Mouse (Mus musculus) adipocyte (in vitro differentiated cells): Measurements from ENCODE around the gene Slc5a4b.
"Not testable (repeated sequence)": the region's sequence is repeated elsewhere in the genome, so short reads cannot be mapped to it uniquely, and the experiment has no call there.

Experiments used
- DNase-seq: peaks from one replicate; pipeline ENCODE4 v3.0.0-alpha.2; 2016; ENCODE audit warnings: low spot score

Gene Slc5a4b

DNA sequence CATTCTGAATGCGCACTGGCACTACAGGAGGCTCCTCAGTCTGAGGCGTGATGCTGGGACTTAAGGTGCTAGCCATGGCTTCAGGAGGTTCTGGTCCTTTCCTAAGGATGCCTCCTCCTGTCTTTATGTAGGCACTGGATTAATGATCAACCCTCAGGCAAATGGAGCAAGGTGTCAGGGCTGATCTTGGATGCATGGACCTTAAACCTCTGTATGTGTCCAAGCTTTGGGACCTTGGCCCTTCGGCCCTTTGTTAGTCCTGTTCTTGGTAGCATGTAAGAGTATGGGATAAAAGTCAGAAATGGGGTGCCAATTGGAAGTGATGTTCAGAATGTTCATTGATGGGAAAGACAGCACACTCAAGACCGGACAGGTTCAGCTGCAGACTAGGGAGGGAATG lies at the start of gene Slc5a4b:
Gene Slc5a4b (minus strand): TSS at position 101 of the 400 bp plus-strand sequence.
- DNase-seq = no peak

DNA sequence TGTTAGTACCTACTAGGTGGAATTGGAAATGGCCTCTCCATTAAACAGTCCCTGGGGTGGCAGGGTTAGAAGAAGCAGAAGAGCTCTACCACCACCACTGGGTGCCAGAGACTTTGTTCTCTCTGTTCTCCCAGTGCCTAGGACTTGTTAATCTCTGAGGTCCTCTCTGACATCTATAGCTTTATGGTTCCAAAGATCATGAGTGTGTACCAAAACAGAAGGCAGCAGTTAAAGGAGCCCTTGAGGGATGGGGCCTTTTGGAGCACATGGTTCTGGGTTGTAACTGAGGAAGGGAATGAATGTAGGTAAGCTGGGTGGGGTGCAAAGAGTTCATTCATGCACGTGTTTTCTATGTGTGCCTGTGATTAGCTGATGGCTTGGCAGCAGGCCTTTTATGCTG lies 47.2 kb upstream of the Slc5a4b start:
- no peak for DNase-seq

DNA sequence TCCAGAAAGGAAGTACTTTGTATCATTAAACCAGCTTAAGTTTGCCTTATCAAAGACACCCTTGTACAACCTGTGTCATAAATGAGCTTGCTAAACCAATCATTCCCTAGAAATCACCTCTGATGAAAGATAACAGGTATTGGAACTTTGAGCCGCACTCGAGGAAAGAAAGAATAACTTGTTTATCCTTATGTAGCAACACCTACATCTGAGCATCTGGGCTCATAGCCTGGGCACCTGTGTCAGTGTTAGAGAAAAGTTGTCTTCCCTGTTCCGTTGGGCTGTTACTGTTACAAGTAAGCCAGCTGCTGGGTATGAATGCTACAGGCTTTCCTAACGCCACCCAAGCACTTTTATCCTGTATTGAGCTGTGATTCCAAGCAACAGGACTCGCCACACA lies 46.8 kb upstream of the Slc5a4b start:
- no peak for DNase-seq

DNA sequence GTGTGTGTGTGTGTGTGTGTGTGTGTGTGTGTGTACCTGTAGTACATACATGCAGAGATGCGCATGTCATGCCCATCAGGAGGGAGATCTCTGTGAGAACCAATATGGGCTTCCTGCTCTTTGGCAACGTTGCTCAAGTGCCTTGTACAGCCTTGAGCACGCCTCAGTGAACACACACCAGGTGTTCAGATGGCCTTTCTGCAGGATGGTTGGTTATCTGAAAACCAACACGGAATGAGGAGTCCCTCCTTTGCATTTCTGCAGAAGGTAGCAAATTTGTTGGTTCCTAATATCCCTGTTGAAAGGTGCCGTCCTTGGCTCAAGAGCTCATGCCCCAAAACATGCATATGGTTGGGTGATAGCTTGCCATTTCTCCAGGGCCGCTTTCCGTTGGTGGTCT lies 45.1 kb upstream of the Slc5a4b start:
- DNase-seq = no peak

DNA sequence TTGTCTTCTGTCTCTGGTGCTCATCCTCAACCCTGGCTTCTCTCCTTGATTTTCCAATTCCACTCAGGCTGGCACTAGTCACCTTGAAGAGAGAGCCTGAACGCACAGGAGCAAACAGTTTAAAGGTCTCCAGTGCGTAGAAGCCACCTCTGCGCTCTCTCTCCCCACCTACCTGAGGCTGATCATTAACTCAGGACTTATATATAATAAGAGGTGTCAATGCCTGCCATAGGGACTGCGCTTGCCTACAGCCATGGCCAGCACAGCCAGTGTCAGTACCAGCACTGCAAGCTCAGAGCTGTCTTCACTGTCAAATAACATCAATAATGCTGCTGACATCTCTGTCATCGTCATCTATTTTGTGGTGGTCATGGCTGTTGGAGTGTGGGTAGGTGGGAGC lies 36.5 kb upstream of the Slc5a4b start, which contains the start of gene Slc5a4a:
Gene Slc5a4a (plus strand): TSS at position 174 of the 400 bp plus-strand sequence.
- DNase-seq = no peak

DNA sequence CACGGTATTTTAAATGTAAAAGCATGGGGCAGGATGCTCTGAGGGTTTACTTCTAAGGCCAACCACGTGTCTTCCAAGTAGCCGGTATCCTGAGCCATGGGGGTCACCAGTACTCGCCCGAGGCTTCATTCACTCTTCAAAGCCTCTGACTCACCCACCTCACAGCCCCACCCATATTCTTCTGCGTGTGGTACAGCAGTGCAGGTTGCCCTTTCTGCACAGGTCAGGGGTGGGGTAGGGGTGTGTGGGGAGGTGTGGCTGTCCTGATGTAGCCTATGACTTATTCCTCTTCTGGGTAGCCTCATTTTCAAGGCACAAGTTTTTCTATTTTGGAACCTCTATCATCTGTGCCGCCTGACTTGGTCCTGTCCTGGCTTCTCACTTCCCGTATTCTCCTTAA lies 36.1 kb upstream of the Slc5a4b start:
- no peak for DNase-seq

DNA sequence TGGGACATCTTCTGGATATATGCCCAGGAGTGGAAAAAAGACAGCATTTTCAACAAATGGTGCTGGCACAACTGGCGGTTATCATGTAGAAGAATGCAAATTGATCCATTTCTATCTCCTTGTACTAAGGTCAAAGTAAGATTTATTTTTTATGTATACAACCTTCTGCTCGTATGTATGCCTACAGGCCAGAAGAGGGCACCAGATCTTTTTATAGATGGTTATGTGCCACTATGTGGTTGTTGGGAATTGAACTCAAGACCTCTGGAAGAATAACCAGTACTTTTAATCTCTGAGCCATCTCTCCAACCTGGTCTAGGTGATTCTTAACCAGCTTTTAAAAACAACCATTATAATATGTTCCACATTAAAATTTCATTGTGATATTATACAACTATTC lies 25.6 kb upstream of the Slc5a4b start:
- DNase-seq = no peak

DNA sequence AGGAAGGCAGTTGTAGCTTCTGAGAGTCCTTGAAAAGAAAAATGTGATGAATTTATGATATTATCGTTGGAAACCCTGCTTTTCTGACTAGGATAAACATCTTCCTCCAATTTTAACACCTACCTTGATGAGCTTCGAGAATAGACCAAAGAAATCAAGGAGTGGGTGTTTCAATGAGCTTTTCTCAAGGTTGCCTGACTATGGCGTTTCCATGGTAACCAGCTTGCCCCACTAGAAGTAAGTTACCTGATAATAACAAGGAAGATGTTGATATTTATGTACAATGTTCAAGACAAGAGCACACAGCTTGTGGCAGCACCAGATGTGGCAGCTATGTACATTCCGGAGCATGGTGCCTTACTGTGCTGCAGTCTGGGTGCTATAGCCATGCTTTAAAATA lies 21.7 kb upstream of the Slc5a4b start:
- no peak for DNase-seq

DNA sequence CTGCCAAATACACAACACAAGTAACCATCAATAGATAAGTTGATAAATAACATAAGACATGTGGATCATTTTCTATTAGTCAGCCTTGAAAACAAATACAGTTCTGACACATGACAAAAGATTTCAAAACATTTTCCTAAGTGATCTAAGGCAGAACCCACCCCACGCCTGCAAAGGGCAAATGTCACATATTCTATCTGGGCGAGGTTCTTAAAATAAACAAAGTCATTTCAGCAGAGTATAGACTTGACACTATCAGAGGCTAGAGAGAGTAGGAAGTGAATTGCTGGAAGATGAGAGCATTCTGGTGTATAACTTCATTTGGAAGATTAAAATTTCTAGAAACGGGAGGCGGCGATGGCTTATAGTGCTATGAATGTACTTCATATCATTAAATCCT lies 10.7 kb upstream of the Slc5a4b start:
- no peak for DNase-seq

DNA sequence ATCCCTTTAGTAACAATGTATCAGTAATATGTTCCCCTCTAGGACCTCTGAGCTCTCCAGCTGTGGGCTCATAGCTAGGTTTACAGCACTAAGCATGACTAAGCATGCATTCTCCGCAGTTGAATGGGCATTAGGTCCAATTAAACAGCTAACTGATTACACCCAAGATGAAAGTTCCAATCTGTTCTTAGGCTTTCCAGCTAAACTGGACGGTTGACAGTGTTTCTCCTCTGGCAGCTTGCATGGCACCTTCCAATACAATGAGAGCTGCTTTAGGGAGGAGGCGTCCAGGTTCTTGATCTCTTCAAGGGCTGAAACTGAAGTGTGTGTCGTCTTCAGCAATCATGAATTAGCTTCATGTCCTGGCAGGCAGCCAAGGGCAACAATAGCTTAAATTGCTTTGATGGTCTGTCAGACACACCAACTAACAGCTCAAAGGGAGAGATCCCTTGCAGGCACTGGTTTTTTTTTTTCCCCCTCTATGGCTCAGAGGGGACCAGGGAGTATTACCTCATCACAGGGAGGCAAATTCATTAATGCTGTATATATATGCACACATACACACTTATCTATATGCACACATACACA lies 9.5 kb upstream of the Slc5a4b start:
- no peak for DNase-seq

DNA sequence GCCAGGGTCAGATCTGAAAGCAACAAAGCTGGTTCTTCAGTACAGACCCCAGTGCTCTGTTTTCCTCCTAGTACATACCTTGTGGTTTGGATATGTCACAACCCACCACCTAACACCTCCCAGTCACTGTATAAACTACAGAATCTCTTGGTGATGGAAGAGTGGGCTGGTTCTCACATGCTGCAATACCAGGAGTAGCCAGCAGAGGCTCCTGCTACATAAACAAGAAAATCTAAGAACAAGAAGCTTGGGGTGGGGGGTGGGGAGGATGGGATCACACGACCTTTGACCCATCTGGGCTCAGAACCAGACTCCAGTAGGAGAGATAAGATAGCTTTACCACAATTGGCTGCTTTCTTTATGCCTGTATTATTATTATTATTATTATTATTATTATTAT lies 8.0 kb upstream of the Slc5a4b start:
- DNase-seq = peak; percentile 24

DNA sequence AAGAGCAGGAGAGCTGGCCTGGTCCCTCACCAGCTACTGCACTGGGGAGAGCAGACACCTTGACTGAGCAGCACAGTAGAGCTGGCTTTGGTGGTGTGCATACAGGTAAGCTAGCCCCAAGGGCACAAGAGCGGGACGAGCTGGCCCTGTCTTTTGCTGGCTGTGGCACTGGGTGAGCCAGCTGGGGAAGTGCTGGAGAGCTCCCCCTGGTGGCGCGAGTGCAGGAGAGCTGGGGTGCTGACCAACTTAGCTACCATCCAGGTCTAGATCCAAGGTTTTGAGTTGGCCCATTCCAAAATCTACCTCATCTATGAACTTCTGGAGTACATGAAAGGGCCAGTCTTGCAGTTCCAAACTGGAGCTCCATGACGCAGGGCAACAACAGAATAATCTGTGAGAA lies 7.2 kb upstream of the Slc5a4b start:
- peak; percentile 52 for DNase-seq

DNA sequence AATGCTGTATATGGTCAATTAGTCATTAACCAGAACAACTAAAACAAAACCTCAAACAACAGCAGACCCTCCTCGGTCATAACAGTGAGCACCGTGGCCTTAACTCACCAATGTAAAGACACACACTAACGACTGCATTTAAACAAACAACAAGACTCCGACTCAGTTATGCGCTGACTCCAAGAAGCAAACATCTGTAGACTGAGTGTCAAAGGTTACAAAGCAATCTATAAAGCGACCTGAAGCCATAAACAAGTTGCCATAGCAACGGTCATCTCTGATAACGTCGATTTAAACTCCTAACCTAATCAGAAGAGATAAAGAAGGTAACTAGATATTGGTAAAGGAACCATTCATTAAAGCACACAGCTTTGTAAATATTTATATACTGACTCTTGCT lies 13.4 kb downstream of the Slc5a4b start:
- no peak for DNase-seq

DNA sequence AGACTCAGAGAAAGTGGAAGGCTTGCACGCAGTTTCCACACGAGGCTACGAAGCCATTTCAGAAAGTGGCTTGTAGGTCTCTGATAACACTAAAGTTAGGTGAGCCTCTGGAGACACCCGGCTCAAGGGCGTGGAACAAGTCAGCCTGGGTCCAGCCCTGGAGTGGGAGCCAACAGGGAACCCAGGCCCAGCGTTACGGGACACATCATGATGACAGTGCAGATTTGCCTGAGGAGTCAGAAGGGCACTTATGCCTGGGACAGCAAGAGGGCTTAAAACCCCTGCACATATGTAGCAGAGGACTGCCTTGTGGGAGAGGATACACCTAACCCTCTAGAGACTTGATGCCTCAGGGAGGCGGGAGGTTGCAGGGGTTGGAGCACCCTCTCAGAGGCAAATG lies 14.2 kb downstream of the Slc5a4b start:
- DNase-seq = no peak

DNA sequence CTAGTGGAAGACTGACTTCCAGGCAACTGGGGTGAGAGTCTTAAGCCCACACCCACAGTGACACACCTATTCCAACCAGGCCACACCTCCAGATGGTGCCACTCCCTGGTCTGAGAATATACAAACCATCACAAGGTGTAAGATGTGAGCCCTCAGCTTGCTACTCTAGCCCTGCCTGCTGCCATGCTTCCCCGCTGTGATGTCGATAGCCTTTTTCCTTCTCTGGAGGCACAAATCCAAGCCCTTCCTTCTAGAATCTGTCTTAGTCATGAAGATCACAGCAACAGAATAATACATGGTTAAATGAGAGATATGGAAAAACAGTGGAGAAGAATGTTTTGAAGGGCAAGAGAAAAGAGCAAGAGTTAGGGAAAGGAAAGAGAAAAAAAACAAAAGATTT lies 33.8 kb downstream of the Slc5a4b start:
- not testable (repeated sequence) for DNase-seq

DNA sequence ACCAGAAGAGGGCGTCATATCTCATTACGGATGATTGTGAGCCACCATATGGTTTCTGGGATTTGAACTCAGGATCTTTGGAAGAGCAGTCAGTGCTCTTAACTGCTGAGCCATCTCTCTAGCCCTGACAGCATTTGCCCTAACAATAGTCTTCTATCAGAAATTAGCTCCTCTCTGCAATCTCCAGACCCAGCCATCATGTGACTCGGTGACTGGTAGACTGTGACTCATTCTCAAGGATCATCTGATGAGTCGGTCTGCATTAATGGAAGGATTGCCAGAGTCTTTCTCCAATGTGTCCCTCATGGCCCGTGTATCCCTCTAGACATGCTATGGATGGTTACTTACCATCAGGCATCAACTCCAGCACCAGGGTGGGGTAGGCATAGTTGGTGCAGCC lies 38.7 kb downstream of the Slc5a4b start:
- DNase-seq = not testable (repeated sequence)

DNA sequence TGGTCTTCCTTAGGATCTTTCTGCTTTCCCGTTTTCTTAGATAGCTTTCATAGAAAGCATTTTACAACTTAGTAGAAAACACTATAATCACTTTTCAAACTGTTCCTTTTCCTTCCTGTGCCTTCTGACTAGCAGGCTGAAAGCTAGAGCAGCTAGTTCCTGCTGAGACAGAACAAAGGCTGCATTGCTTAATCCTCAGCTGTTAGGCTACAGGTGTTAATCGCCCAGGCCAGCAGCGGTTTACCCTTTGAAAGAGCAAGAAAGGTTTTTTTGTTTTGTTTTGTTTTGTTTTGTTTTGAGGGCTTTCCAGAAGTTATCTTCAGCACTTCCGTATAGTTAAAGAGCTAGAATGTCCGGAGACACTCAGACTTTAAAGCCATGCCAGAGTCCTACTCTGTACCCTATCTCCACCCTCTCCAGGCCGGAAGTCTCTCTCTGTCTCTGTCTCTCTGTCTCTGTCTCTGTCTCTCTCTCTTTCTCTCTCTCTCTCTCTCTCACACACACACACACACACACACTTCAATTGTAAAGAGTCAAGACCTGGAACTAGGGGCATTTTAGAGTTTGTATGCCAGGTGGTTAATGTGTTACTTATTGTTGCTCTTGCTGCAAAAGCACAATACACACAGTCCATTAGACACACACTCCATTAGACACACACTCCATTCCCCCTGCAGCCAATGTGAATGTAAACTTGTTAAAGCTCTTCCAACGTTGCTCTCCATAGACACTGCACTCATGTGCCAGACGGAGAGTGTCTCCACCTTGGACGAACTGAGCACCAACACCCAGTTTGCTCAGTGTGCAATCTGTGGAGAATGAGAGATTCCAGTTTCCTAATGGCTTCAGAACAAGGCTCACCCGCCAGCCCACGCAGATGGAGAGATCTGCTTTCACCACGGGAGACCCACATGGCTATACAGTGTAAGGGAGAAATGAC lies 42.8 kb downstream of the Slc5a4b start:
- DNase-seq = no peak

DNA sequence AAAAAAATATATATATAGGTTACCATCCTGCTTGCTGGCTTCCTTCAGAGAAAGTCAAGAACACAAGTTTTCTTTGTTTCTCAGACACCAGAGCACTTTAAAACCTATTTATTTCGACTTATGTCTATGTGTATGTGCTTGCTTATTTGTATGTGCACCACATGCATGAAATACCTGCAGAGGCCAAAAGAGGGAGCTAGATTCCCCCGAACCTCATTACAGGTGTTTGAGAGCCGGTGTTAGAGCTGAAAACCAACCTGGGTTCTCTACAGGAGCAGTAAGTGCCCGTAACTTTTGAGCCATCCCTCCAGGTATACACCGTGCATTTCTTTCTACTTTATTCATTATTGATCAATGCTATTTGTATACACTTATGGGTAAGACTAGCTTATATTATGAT lies 48.3 kb downstream of the Slc5a4b start:
- no peak for DNase-seq

DNA sequence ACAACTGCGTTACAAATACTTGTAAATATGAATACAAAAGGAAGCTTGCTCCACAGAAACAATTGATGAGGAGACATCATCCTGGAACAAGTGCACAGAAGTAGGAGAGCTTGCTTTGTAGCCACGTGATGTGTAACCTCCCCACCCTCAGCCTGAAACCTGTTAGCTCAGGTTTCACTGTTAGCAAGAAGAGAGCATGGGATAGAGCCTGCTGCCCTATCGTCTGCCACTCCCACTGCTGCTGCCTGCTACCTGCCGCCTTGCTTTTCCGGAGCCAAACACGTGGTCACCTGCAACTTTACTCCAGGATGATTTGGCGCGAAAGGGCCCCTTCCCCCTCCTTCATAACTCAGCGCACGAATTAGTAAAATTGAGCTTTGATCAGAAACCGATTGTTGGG lies 58.9 kb downstream of the Slc5a4b start:
- no peak for DNase-seq

DNA sequence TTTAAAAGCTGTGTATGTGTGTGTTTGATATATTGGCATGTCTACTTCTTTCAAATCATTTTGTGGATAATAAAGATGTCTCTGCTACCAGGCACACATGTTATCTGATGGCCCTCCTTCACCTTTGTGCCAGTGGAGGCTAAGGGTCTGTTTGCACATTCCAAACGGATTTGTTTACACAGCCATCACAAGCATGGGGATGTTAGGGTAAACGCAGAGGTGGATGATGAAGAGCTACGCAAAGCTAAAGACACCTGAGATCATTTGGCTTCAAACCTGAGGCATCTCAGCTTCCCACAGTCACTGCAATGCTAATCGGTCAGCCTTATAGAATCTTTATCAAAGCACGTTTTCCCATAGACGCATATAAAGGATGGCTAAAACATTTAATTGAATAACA lies 61.8 kb downstream of the Slc5a4b start:
- no peak for DNase-seq

DNA sequence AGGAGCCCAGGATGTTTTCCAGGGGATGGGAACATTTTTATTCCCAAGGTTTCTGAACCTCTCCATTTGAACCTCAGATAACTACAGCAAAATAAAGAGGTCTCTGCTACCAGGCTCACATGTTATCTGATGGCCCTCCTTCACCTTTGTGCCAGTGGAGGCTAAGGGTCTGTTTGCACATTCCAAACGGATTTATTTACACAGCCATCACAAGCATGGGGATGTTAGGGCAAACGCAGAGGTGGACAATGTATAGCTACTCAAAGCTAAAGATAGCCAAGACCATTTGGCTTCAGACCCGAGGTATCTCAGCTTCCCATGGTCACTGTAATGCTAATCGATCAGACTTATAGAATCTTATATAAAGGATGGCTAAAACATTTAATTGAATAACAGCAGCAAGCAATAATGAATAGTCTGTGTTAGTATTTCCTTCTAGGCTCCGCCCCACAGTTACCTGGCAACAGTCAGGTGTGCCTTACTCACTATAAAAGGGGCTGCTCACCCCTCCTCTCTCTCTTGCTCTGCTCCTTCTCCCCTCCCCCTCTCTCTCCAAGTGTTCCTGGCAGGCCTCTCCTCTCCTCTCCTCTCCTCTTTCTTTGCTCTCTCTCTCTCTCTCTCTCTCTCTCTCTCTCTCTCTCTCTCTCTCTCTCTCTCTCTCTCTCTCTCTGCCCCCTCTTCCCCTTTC lies 63.4 kb downstream of the Slc5a4b start:
- DNase-seq = no peak

DNA sequence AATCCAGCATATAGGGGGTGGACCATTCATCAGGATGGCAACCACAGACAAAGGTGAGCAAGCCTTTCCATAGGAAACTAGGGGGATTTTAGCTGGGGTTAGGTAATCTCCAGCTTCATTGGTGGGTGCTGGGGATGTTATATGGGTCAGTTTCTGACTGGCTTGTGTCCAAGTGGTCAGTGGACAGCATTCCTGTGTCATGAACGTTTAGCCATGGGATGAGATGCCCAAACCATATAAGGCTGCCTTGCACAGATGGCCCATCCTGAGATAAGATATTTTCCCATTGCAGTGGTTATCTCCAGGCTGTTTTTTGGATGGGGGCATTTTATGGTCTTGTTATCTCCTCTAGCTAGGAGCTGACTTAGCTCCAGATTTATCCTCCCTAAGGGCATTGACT lies 64.0 kb downstream of the Slc5a4b start:
- DNase-seq = no peak

DNA sequence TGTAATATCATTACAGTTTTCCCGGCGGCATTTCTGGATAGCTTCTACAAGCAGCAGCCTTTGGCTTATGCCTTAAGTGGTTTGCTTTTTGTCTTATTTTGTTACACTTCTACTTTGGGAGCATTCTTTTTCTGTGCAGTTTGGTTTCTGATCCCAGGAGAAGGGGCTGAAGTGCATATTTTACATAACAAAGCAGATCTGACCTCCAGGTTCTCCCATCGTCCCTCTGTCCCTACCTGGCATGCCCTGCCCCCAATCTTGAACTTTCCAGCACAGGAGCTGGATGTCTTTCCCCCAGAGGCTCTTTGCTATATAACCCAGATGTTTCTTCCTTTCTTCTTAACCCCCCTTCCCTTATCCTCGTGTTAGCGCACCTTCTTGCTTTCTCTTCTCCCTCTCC lies 65.4 kb downstream of the Slc5a4b start:
- DNase-seq = no peak
